Mouse (Mus musculus) layer of hippocampus, adult 9-10 months (tissue): ENCODE results near the gene Hoxa3.

ENCODE experiments used
- DNase-seq: peaks from one replicate; pipeline ENCODE4 v3.0.0; 2022; ENCODE audit warnings: low spot score

Gene Hoxa3

DNA sequence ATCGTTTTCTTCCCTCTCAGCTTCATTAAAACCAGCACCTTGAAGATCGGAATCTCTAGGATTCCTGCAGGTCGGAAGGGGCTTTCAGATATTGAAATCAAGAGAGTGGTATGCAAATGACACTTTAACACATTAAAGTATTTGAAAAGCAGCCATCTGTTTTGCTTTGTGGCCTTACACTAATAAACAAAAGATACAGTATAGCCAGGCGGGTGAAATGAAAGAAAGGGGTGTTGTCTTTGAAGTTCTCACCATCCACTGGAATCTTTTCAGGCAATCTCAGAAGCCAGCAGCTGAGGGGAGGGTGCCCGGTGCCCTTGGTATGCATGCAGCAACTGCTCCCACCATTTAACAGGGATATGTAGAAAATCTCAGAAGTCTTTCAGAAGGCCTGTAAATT, 59.1 kb downstream of the Hoxa3 start:
- no peak for DNase-seq

DNA sequence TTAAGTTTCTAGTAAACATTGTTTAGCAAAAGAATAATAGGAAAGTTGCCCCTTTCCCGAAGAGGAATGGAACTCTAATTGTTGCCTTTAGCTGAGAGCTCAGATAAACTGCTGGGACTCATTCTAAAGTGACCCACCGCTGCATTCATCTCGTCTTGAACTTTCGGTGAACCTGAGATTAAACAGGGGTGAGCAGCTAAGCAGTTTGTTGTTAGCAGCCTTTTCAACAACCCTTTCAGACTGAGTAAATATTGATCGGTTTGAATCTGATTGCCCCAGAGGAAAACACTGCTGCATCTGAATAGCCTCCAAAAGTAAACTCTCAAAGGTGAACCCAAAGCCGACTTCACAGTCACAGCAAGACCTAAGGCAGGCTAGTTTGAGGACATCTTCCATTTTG, 59.9 kb downstream of the Hoxa3 start:
- DNase-seq = no peak

DNA sequence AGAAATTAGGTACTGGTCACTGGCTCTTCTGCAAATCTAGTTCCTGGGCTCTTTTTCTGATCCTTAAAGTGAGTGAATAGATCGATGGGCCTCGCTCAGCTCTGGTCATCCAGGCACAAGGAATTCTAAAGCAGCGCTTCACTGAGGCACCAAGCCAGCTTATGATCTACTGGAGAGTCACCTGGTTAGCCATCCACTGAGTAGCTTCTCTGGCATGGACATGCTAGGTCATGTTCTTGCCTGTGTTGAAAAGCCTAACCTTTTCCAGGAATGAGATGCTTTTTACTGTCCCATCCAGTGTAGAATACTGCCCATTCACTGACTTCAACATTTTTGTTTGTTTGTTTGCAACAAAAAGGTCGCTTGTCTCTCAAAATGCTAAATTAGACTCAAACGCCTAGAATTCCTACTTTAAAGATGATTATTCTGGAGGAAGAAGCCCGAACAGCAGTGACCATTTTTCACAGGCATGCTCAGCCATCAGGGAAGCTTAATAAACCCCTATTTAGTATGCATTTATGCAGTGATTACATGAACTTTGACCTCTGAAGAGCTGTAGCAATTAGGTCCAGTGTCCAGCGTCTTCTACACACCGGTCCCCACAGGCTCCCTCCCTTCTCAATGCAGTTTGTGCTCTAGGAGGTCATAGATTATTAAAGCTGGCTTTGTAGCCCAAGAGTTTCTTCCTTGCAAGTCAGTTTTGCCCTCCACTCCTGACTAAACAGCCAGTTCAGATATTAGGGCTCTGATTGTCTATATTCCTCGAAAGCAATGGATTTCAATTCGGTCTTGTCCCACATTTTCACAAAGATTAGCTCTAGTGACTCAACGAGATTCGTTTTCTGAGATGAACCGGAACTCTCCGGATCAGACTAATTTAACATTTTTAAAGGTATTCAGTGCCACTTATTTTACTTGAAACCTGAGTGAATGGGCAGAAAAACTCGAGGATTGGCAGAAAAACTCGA, 60.6 kb downstream of the Hoxa3 start:
- no peak for DNase-seq

DNA sequence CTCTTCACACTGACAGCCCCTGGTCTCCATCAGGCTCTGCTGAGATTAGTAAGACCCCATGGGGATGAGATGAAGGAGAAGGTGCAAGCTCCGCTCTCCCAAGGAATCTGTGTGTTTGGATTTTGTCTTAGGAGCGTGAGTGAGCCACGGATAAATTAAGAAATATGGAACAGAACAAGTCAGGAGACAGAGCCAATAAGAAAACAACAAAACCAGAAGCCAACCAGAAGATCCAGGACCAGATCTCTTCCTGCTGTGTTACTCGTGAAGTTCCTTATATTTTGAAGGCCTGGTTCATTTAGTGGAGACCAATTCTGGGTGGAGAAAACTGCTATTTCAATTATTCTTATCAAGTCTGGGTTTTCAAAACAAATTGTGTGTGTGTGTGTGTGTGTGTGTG, 61.6 kb downstream of the Hoxa3 start:
- no peak for DNase-seq

DNA sequence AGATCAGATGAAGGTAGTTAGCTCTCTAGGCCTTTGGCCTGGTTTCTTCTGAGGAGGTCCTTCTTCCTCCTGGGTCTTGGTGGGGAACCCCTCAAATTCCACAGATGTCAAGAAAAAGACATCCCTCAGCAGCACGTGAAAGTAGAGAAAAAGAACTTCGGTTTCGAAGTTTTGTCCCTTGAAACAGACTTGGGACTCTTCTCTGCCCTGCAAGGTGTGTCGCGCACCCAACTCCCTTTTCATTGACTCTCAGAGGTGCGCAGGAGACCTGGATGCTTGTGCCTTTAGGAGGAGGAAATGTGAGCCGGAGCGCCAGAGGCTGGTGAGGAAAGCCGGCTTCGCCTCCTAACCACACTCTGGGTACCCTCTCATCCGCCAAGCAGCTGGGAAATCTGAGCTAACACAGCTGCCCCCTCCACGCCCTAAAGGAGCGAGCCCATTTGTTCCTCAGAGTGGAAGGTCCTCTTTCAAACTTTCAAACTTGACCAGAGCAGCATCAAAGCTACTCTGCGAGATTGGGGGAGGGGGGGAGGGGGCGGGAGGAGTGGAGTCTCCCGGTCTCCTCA, 62.7 kb downstream of the Hoxa3 start:
- DNase-seq = no peak

DNA sequence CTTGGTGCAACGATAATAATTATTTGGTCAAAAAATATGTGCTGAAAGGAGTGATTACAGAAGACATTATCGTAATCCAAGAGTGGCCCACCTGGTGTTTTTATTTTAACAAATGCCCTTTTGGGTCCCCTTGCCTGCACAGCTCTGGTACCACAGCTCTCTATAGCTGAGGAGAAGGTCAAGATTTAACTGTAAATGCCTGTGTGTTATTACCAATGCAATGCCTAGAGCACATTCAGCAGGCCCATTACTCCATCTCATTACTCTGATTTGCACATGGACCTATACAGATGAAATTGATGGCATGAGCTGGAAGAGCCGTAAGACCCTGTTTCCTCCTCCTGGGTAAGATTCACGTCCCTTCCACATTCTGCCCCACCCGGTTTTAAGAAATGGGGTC, 74.0 kb downstream of the Hoxa3 start:
- DNase-seq = no peak

DNA sequence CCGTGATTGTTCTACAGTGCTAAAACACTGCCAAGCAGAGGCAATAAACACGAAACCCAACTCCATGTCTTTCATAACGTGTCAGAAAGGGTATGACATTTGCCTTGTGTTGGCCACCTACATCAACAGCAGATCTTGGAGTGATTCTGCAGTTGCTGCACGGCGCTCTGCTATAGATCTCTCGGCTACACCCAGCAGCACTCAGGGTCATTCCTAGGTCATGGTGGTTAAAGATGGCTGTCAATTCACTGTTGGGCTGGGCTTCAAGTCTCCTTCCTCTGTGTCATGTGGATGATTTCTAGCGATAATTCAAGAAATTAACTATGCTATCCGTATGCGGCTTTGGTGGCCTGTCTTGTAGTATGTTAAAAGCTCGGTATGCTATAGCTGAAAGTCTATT, 74.6 kb downstream of the Hoxa3 start:
- no peak for DNase-seq

DNA sequence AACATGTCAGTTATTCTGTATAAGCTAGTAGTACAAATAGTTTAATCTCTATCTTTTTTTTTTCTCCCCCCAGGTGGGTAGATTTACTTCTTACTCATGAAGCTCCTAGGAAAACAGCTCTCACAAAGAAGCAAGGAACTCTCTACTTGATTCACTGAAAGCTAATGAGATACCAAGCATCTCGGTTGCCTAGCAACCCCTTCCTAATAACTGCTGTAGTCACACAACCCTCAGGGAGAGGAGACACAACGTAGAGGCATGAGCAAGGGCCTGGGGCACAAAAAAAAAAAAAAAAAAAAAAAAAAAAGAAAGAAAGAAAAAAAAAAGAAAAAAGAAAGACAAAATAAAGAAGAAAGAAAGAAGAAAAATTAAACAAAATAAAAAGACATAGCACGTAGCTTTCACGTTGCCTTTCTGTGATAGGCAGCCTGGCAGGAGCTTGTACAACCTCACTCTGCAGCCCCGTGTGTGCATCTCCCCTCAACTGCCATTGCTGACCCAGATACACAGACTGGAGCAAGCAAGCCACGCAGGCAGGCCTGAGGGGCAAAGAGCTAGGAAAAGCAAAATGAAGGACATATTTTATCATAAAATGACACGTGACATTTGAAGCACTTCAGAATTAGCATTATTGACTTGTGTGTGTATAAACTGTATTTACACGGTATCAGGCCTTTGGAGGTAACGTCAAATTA, 75.1 kb downstream of the Hoxa3 start:
- DNase-seq = no peak

DNA sequence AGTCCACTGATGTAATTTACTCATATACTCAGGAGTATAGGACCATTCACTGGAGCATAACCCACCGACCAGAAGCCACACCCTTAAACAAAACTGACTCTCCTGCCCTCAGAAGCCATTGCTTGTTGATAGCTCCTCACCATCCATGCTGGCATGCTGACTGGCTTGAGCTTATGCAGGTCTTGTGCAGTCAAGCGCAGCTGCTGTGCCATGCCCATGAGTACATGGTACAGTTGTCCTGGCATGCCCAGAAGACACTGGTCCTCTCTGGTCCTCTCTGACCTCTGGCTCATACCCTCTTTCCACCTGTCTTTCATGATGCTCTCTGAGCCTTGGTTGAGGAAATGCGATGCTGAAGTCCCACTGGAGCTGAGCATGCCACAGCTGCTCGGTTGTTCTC, 89.5 kb downstream of the Hoxa3 start:
- DNase-seq = no peak

DNA sequence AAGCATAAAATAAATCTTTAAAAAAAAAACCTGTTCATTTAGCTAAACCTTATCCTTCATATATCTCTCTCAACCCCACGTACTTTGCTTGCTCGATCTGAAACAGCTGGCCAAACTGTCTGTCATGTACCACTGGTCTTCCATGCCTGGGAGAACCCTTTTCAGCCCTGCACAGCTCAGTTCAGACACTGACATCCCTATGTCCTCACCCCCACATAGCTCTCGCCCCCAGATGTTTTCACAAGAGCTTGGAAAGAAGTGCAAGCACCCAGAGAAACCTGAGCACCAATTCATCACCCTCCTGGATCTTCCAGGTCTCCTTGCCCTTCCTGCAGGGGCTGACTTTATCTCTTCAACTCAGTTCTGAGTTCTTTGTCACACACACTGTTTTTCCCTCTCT, 92.0 kb downstream of the Hoxa3 start:
- no peak for DNase-seq
